Mouse (Mus musculus) fat pad, adult 2 months (tissue): ENCODE results near the gene Gm20388.

Experiments used
- DNase-seq: peaks from one replicate; pipeline ENCODE4 v3.0.0-alpha.2; 2011; ENCODE audit warnings: low read depth, low spot score; ENCODE audit errors: extremely low read depth

Gm20388 gene

GRCm38 (mm10) chr8:120513638-120514461 is 603.2 kb downstream of the Gm20388 start:
- no peak for DNase-seq

GRCm38 (mm10) chr8:120515214-120515613 is 604.6 kb downstream of the Gm20388 start:
- DNase-seq = no peak

- DNase-seq = no peak
Measured at GRCm38 (mm10) chr8:120515650-120516049, 605.0 kb downstream of the Gm20388 start.

- DNase-seq = no peak
Measured at GRCm38 (mm10) chr8:120516182-120516755, 605.6 kb downstream of the Gm20388 start.

- DNase-seq = no peak
Measured at GRCm38 (mm10) chr8:120517666-120518410, 607.2 kb downstream of the Gm20388 start.

- DNase-seq = no peak
Measured at GRCm38 (mm10) chr8:120518736-120519534, 608.3 kb downstream of the Gm20388 start.

GRCm38 (mm10) chr8:120520287-120520686 is 609.6 kb downstream of the Gm20388 start:
- DNase-seq = no peak

- DNase-seq = no peak
Measured at GRCm38 (mm10) chr8:120520707-120521590, 610.3 kb downstream of the Gm20388 start.

GRCm38 (mm10) chr8:120521591-120521965 is 610.9 kb downstream of the Gm20388 start:
- DNase-seq = no peak

- DNase-seq = no peak
Measured at GRCm38 (mm10) chr8:120523641-120524040, 613.0 kb downstream of the Gm20388 start.

- no peak for DNase-seq
Measured at GRCm38 (mm10) chr8:120525135-120525534, 614.5 kb downstream of the Gm20388 start.

- no peak for DNase-seq
Measured at GRCm38 (mm10) chr8:120525832-120526231, 615.2 kb downstream of the Gm20388 start.

GRCm38 (mm10) chr8:120526577-120526976 is 615.9 kb downstream of the Gm20388 start:
- DNase-seq = no peak

- DNase-seq = no peak
Measured at GRCm38 (mm10) chr8:120528332-120528731, 617.7 kb downstream of the Gm20388 start.

GRCm38 (mm10) chr8:120529226-120529625 is 618.6 kb downstream of the Gm20388 start:
- DNase-seq = no peak

GRCm38 (mm10) chr8:120530954-120531656 is 620.5 kb downstream of the Gm20388 start:
- no peak for DNase-seq

- no peak for DNase-seq
Measured at GRCm38 (mm10) chr8:120531775-120532516, 621.3 kb downstream of the Gm20388 start.

GRCm38 (mm10) chr8:120532517-120533215 is 622.0 kb downstream of the Gm20388 start:
- DNase-seq = no peak
